Mouse (Mus musculus) cerebellum, adult 2 months (tissue): ENCODE data around the gene Id1. TPM values are rescaled to one million over a fixed set of nuclear protein-coding genes. Genes with fewer than 3 reads are reported as not detected.
A peak's percentile ranks its signal among the peaks of the same experiment; 100 is the strongest.

Experiments used
- DNase-seq, 2 experiments: peaks; one replicate each; pipeline ENCODE4 v3.0.0; 2021
- H3K27ac ChIP-seq: fragments of 200-500 bp; 2 replicates; pipeline ENCODE4 v1.5.1; 2012; ENCODE audit warnings: low read length, control low read depth, inconsistent platforms; ENCODE audit not compliant: insufficient read depth
- H3K27me3 ChIP-seq: fragments of 200-500 bp; 2 replicates; pipeline ENCODE4 v1.6.1; 2012; ENCODE audit warnings: inconsistent platforms, mild to moderate bottlenecking, low read length, moderate library complexity; ENCODE audit not compliant: control insufficient read depth, insufficient read depth
- H3K4me1 ChIP-seq: fragments of 200-500 bp; 2 replicates; pipeline ENCODE4 v1.6.1; 2011; ENCODE audit warnings: low read length; ENCODE audit not compliant: control insufficient read depth, insufficient read depth
- H3K4me3 ChIP-seq: fragments of 200-500 bp; replicated peaks from 2 replicates; pipeline ENCODE3; 2011; ENCODE audit warnings: mild to moderate bottlenecking, low read depth, low read length, control low read depth; ENCODE audit not compliant: insufficient read depth
- CTCF ChIP-seq: fragments of 200-500 bp; IDR thresholded peaks from 2 replicates; pipeline ENCODE4 v1.5.1; 2011; ENCODE audit warnings: low read depth, mild to moderate bottlenecking, control low read depth, low read length, moderate library complexity, borderline replicate concordance; ENCODE audit not compliant: insufficient read depth
- POLR2A ChIP-seq: fragments of 200-500 bp; IDR thresholded peaks from 2 replicates; pipeline ENCODE4 v1.6.1; 2011; ENCODE audit warnings: low read length, control low read depth, borderline replicate concordance; ENCODE audit not compliant: insufficient read depth
- WGBS: fragments of 180-500 bp; shearing (Covaris S2); methylation state at CpG from one replicate; pipeline ENCODE4 v1.1.7; 2018; 5-methylcytosine and 5-hydroxymethylcytosine counted together
- polyA plus RNA-seq: library from polyadenylated mRNA; depleted of rRNA; stranded (reverse); fragments of >200 nt; gene quantifications from 2 replicates; pipeline ENCODE4 v1.2.3, GENCODE M21; 2012

The Id1 gene
- polyA plus RNA-seq, 1 experiment: 68.7 TPM

- DNase-seq: no peak
- Histone ChIP-seq H3K4me1 (peaks cover 6% of the 10 kb centered on the region; the same call in 1 of the 2 replicates), H3K27me3 (no peaks in the 10 kb centered on the region), H3K4me3 (no peak overlapping the region), H3K27ac (no peak overlapping the region)
- 64% methylated on average over 8 of the region's 8 CpGs for WGBS
- TF ChIP-seq POLR2A: no peak
- no peak for TF ChIP-seq CTCF
These were observed 6.9 kb upstream of the Id1 start for GRCm38 (mm10) chr2:152729013-152729635.

GRCm38 (mm10) chr2:152729636-152730020, 6.4 kb upstream of the Id1 start:
- Histone ChIP-seq H3K27ac (no peak overlapping the region), H3K4me3 (no peak overlapping the region), H3K27me3 (no peaks in the 10 kb centered on the region), H3K4me1 (peaks cover 6% of the 10 kb centered on the region; the same call in 1 of the 2 replicates)
- 28% methylated on average over 7 of the region's 7 CpGs for WGBS
- no peak for DNase-seq
- TF ChIP-seq POLR2A (no peak), CTCF (no peak)

- WGBS: 83% methylated on average over 2 of the region's 2 CpGs
- Histone ChIP-seq H3K4me1 (peaks cover 19% of the 10 kb centered on the region; the same call in 1 of the 2 replicates), H3K27me3 (no peaks in the 10 kb centered on the region), H3K27ac (no peak overlapping the region), H3K4me3 (no peak overlapping the region)
- DNase-seq: no peak
- TF ChIP-seq POLR2A (no peak), CTCF (no peak)
These were observed 2.9 kb upstream of the Id1 start for GRCm38 (mm10) chr2:152733201-152733600.

- no peak overlapping the region for H3K4me3 ChIP-seq
- DNase-seq: no peak
- WGBS: 40% methylated on average over 10 of the region's 10 CpGs
- H3K27ac ChIP-seq: no peak overlapping the region
- peaks cover 17% of the 10 kb centered on the region; the same call in 1 of the 2 replicates for H3K4me1 ChIP-seq
- no peaks in the 10 kb centered on the region for H3K27me3 ChIP-seq
- TF ChIP-seq CTCF: no peak
- TF ChIP-seq POLR2A: no peak
These were observed 1.6 kb upstream of the Id1 start for GRCm38 (mm10) chr2:152734501-152734900.

DNA sequence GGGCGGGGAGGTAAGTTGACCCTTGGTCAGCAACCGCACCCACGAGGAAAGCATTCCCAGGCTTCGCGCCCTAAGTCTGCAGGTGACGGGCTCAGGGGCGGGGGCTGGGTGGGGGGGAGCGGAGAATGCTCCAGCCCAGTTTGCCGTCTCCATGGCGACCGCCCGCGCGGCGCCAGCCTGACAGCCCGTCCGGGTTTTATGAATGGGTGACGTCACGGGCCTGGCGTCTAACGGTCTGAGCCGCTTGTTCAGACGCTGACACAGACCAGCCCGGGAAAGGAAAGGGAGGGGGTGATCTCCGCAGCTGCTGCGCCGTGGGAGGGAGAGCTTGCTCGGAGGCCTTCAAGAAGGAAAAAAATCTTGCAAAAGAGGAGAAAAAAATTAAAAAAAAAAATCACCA, 1.1 kb upstream of the Id1 start:
- DNase-seq: peak; percentile 76 to 82
- Histone ChIP-seq H3K27ac (no peak overlapping the region), H3K4me3 (peak overlapping the region; percentile 35), H3K4me1 (peaks cover 16% of the 10 kb centered on the region; the same call in 1 of the 2 replicates), H3K27me3 (no peaks in the 10 kb centered on the region)
- 1% methylated on average over 28 of the region's 28 CpGs for WGBS
- no peak for TF ChIP-seq CTCF
- TF ChIP-seq POLR2A: no peak

DNA sequence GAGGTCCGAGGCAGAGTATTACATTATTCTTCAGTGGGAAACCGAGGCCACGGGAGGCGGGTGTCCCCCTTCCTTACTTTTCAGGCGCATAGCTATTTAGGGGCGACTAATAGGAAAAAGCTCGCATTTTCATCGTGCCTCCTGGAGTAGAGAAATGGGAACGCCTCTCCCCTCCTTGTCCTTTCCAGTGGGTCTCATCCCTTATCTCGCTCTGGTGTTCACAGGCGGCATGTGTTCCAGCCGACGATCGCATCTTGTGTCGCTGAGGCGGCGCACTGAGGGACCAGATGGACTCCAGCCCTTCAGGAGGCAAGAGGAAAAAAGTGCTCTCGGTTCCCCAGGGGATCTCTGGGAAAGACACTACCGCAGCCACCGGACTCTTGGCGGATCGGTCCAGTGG, 697 bp downstream of the Id1 start:
- Histone ChIP-seq H3K27me3 (no peaks in the 10 kb centered on the region), H3K4me3 (peak overlapping the region; percentile 76), H3K27ac (no peak overlapping the region), H3K4me1 (peaks cover 16% of the 10 kb centered on the region; the same call in 1 of the 2 replicates)
- TF ChIP-seq POLR2A (no peak), CTCF (no peak)
- DNase-seq: peak; percentile 40 to 44
- WGBS: 2% methylated on average over 22 of the region's 22 CpGs

DNA sequence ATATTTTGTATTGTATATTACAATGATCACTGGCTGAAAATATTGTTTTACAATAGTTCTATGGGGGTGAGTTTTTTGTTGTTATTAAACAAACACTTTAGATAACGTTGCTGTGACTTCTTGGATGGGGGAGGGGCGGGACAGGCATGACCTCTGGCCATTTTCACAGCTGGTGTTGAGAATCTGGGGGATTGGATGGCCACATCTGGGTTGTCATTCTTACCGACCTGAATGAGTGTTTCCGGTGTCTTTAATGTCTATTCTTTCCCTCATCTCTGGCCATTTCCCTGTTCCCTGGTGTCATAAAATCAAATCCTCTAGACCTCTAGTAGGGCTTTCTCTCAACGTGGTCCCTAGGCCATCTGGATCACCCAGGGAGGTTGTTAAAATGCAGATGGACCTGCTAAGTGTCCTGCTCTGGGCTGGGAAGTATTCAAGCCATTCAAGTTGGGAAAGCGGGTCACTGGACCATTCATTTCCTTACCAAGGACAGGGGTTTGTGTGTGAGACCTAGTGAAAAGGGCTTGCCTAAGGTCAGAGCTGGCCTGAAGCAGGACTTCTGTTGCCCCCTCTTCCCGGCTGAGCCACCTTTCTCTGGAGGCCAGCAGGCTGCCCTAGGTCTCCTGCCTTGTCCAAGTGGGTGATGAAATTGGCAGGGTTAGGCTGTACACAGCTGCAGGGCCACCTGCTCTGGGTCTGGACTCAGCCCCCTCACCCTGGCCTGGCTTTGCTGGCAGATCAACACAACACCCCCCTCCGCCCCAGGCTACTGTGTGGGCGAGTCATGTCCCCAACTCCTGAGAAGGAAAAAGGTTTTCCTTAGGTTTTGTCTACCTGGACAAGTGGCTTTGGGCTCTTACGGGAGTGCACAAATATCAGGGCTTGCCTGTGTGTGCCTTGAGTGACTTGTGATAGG, 1.5 kb downstream of the Id1 start:
- Histone ChIP-seq H3K4me1 (peaks cover 16% of the 10 kb centered on the region; the same call in 1 of the 2 replicates), H3K27me3 (no peaks in the 10 kb centered on the region), H3K4me3 (peak overlapping the region; percentile 76), H3K27ac (peak overlapping the region; percentile 57)
- TF ChIP-seq CTCF (no peak), POLR2A (no peak)
- WGBS: 62% methylated on average over 10 of the region's 10 CpGs
- DNase-seq: no peak

- 85% methylated on average over 2 of the region's 2 CpGs for WGBS
- no peaks in the 10 kb centered on the region for H3K27me3 ChIP-seq
- TF ChIP-seq POLR2A: no peak
- TF ChIP-seq CTCF: no peak
- H3K4me1 ChIP-seq: peaks cover 16% of the 10 kb centered on the region; the same call in 1 of the 2 replicates
- H3K27ac ChIP-seq: peak overlapping the region; percentile 57; the same call in 1 of the 2 replicates
- no peak overlapping the region for H3K4me3 ChIP-seq
- no peak for DNase-seq
These were observed 2.3 kb downstream of the Id1 start for GRCm38 (mm10) chr2:152738341-152738740.
